Mouse (Mus musculus): ENCODE measurements around the gene C8g.

- TF ChIP-seq POLR2A (IDR thresholded peaks at IDR 0.05; ENCODE audit: insufficient read length, low read depth) (no peak), TCF12 (IDR thresholded peaks at IDR 0.05; ENCODE audit: insufficient read depth, poor library complexity, severe bottlenecking) (no peak), TCF3 (IDR thresholded peaks at IDR 0.05; ENCODE audit: insufficient read length, low read depth) (no peak), USF1 (IDR thresholded peaks at IDR 0.05; ENCODE audit: low read depth) (peak; percentile 25), MAX (IDR thresholded peaks at IDR 0.05; ENCODE audit: low read depth) (no peak), E2F4 (IDR thresholded peaks at IDR 0.05; ENCODE audit: insufficient read depth) (no peak), CEBPB (IDR thresholded peaks at IDR 0.05; ENCODE audit: insufficient read depth, poor library complexity, severe bottlenecking) (no peak), MYOD1 (IDR thresholded peaks at IDR 0.05; ENCODE audit: control insufficient read depth in 1 of 3, insufficient read length in 2 of 3, low read depth in 2 of 3) (no peak), POLR2AphosphoS2 (IDR thresholded peaks at IDR 0.05; ENCODE audit: insufficient read length, low read depth) (no peak), SRF (IDR thresholded peaks at IDR 0.05; ENCODE audit: control insufficient read depth, insufficient read length, low read depth) (no peak), MYOG (IDR thresholded peaks at IDR 0.05; ENCODE audit: control insufficient read depth in 1 of 3, insufficient read depth in 1 of 3, insufficient read length in 2 of 3, low read depth in 2 of 3) (no peak)
Measured at GRCm38 (mm10) chr2:25551186-25551585, 49.7 kb upstream of the C8g start.

Data from myocyte (in vitro differentiated cells).